Mouse (Mus musculus) MEL (cell line): ENCODE data around the gene Zfp513. TPM values are rescaled to one million over a fixed set of nuclear protein-coding genes. Genes with fewer than 3 reads are reported as not detected.

ENCODE experiments used
- DNase-seq: peaks from one replicate; pipeline ENCODE4 v3.0.0; 2011; ENCODE audit warnings: low read depth, low spot score
- H3K27ac ChIP-seq: 2 replicates; pipeline ENCODE4 v1.5.1; 2012; ENCODE audit warnings: low read depth, mild to moderate bottlenecking, control low read depth, low read length, moderate library complexity; ENCODE audit not compliant: control insufficient read depth
- H3K27me3 ChIP-seq, 2 experiments: fragments of 150-350 bp in 1 of 2; sonication (generic) in 1 of 2; 2 replicates each; pipeline ENCODE4 v1.6.1; 2012; ENCODE audit warnings: low read length in 2 of 2, mild to moderate bottlenecking in 2 of 2, improper control_type of control experiment in 1 of 2, moderate library complexity in 1 of 2; ENCODE audit not compliant: insufficient read depth in 2 of 2, control insufficient read depth in 1 of 2
- H3K36me3 ChIP-seq, 2 experiments: 2 replicates each; pipeline ENCODE4 v1.6.1; 2012 to 2014; ENCODE audit warnings: low read length in 2 of 2, improper control_type of control experiment in 1 of 2, inconsistent platforms in 1 of 2, mild to moderate bottlenecking in 1 of 2; ENCODE audit not compliant: insufficient read depth in 2 of 2, control insufficient read depth in 1 of 2
- H3K4me1 ChIP-seq, 2 experiments: fragments of 150-350 bp in 1 of 2; sonication (generic) in 1 of 2; 2 replicates each; pipeline ENCODE4 v1.6.1; 2012; ENCODE audit warnings: low read length in 2 of 2, improper control_type of control experiment in 1 of 2, mild to moderate bottlenecking in 1 of 2; ENCODE audit not compliant: insufficient read depth in 2 of 2, control insufficient read depth in 1 of 2
- H3K4me3 ChIP-seq, 2 experiments: fragments of 150-350 bp in 1 of 2; sonication (generic) in 1 of 2; 2 replicates each; pipeline ENCODE4 v1.5.1; 2012; ENCODE audit warnings: low read depth in 2 of 2, low read length in 2 of 2, mild to moderate bottlenecking in 2 of 2, moderate library complexity in 2 of 2, control low read depth in 1 of 2, improper control_type of control experiment in 1 of 2; ENCODE audit not compliant: control insufficient read depth in 1 of 2, insufficient read depth in 1 of 2
- H3K79me2 ChIP-seq: 2 replicates; pipeline ENCODE4 v1.6.1; 2012; ENCODE audit warnings: mild to moderate bottlenecking, low read length, moderate library complexity; ENCODE audit not compliant: control insufficient read depth, poor library complexity, insufficient read depth
- H3K9ac ChIP-seq: 2 replicates; pipeline ENCODE4 v1.6.1; 2012; ENCODE audit warnings: low read depth, mild to moderate bottlenecking, control low read depth, low read length, moderate library complexity; ENCODE audit not compliant: control insufficient read depth, poor library complexity, severe bottlenecking
- H3K9me3 ChIP-seq: fragments of 150-350 bp; sonication (generic); replicated peaks from 2 replicates; pipeline ENCODE4 v1.6.1; 2012; ENCODE audit warnings: mild to moderate bottlenecking, low read length, improper control_type of control experiment, moderate library complexity; ENCODE audit not compliant: insufficient read depth
- BHLHE40 ChIP-seq: IDR thresholded peaks from 2 replicates; pipeline ENCODE4 v1.6.1; 2012; ENCODE audit warnings: low read depth, mild to moderate bottlenecking, inconsistent platforms, low read length, improper control_type of control experiment, borderline replicate concordance
- CTCF ChIP-seq, 3 experiments: IDR thresholded peaks in 2 of 3; conservative IDR thresholded peaks in 1 of 3; 2 replicates each; pipeline ENCODE4 v1.5.1; 2011 to 2012; ENCODE audit warnings: low read length in 3 of 3, low read depth in 2 of 3, mild to moderate bottlenecking in 2 of 3, improper control_type of control experiment in 1 of 3, inconsistent platforms in 1 of 3, mixed read lengths in 1 of 3, moderate library complexity in 1 of 3; ENCODE audit not compliant: control insufficient read depth in 1 of 3, insufficient read depth in 1 of 3, poor library complexity in 1 of 3, severe bottlenecking in 1 of 3
- E2F4 ChIP-seq: IDR thresholded peaks from 2 replicates; pipeline ENCODE4 v1.6.1; 2011; ENCODE audit warnings: low read depth, low read length, improper control_type of control experiment, borderline replicate concordance
- EP300 ChIP-seq, 2 experiments: IDR thresholded peaks; 2 replicates each; pipeline ENCODE4 v1.6.1; 2011; ENCODE audit warnings: improper control_type of control experiment in 2 of 2, low read length in 2 of 2, low read depth in 1 of 2, mild to moderate bottlenecking in 1 of 2
- ETS1 ChIP-seq: IDR thresholded peaks from 2 replicates; pipeline ENCODE4 v1.6.1; 2012; ENCODE audit warnings: low read depth, mild to moderate bottlenecking, inconsistent platforms, low read length, improper control_type of control experiment, moderate library complexity
- GABPA ChIP-seq: IDR thresholded peaks from 2 replicates; pipeline ENCODE4 v1.6.1; 2012; ENCODE audit warnings: low read depth, mild to moderate bottlenecking, inconsistent platforms, low read length, improper control_type of control experiment, moderate library complexity
- GATA1 ChIP-seq: IDR thresholded peaks from 2 replicates; pipeline ENCODE4 v1.6.1; 2011; ENCODE audit warnings: low read depth, low read length, improper control_type of control experiment
- KAT2A ChIP-seq: conservative IDR thresholded peaks from 2 replicates; pipeline ENCODE4 v1.6.1; 2012; ENCODE audit warnings: low read depth, low read length, improper control_type of control experiment, inconsistent platforms
- MAFK ChIP-seq: IDR thresholded peaks from 2 replicates; pipeline ENCODE4 v1.6.1; 2011; ENCODE audit warnings: low read depth, mild to moderate bottlenecking, low read length, improper control_type of control experiment, borderline replicate concordance
- MAX ChIP-seq: IDR thresholded peaks from 2 replicates; pipeline ENCODE4 v1.6.1; 2011; ENCODE audit warnings: low read length, improper control_type of control experiment
- MAZ ChIP-seq: IDR thresholded peaks from 2 replicates; pipeline ENCODE4 v1.6.1; 2012; ENCODE audit warnings: low read depth, mild to moderate bottlenecking, inconsistent platforms, low read length, improper control_type of control experiment
- MEF2A ChIP-seq: IDR thresholded peaks from 2 replicates; pipeline ENCODE4 v1.6.1; 2014; ENCODE audit warnings: low read depth, mild to moderate bottlenecking, inconsistent platforms, low read length, improper control_type of control experiment; ENCODE audit not compliant: poor library complexity, insufficient replicate concordance, severe bottlenecking; ENCODE audit errors: extremely low read depth
- MXI1 ChIP-seq: IDR thresholded peaks from 2 replicates; pipeline ENCODE4 v1.6.1; 2011; ENCODE audit warnings: mild to moderate bottlenecking, low read depth, low read length, improper control_type of control experiment
- MYB ChIP-seq: IDR thresholded peaks from 2 replicates; pipeline ENCODE4 v1.6.1; 2011; ENCODE audit warnings: mild to moderate bottlenecking, low read depth, low read length, improper control_type of control experiment
- MYC ChIP-seq: IDR thresholded peaks from 2 replicates; pipeline ENCODE4 v1.6.1; 2011; ENCODE audit warnings: low read depth, mild to moderate bottlenecking, low read length, improper control_type of control experiment, moderate library complexity
- POLR2AphosphoS2 ChIP-seq: IDR thresholded peaks from 2 replicates; pipeline ENCODE4 v1.6.1; 2011; ENCODE audit warnings: low read length, improper control_type of control experiment
- POLR2AphosphoS5 ChIP-seq: IDR thresholded peaks from 2 replicates; pipeline ENCODE4 v1.6.1; 2012; ENCODE audit warnings: low read depth, borderline replicate concordance, mild to moderate bottlenecking, inconsistent platforms, low read length, moderate library complexity, mixed read lengths
- RAD21 ChIP-seq: IDR thresholded peaks from 2 replicates; pipeline ENCODE4 v1.6.1; 2011; ENCODE audit warnings: mild to moderate bottlenecking, low read depth, low read length, improper control_type of control experiment
- RCOR1 ChIP-seq: IDR thresholded peaks from 2 replicates; pipeline ENCODE4 v1.6.1; 2012; ENCODE audit warnings: low read depth, mild to moderate bottlenecking, inconsistent platforms, low read length, improper control_type of control experiment
- SIN3A ChIP-seq: IDR thresholded peaks from 2 replicates; pipeline ENCODE4 v1.6.1; 2012; ENCODE audit warnings: low read length, improper control_type of control experiment, inconsistent platforms
- SMC3 ChIP-seq: IDR thresholded peaks from 2 replicates; pipeline ENCODE4 v1.6.1; 2011; ENCODE audit warnings: low read depth, low read length, improper control_type of control experiment
- TAL1 ChIP-seq: IDR thresholded peaks from 2 replicates; pipeline ENCODE4 v1.6.1; 2012; ENCODE audit warnings: mild to moderate bottlenecking, inconsistent platforms, low read length, moderate library complexity, mixed read lengths
- TCF12 ChIP-seq: IDR thresholded peaks from 2 replicates; pipeline ENCODE4 v1.6.1; 2014; ENCODE audit warnings: low read depth, mild to moderate bottlenecking, inconsistent platforms, low read length, improper control_type of control experiment, moderate library complexity
- UBTF ChIP-seq: IDR thresholded peaks from 2 replicates; pipeline ENCODE4 v1.6.1; 2012; ENCODE audit warnings: low read depth, mild to moderate bottlenecking, inconsistent platforms, low read length, improper control_type of control experiment, moderate library complexity, borderline replicate concordance; ENCODE audit not compliant: insufficient read depth
- USF2 ChIP-seq, 2 experiments: IDR thresholded peaks; 2 replicates each; pipeline ENCODE4 v1.6.1; 2011 to 2012; ENCODE audit warnings: improper control_type of control experiment in 2 of 2, low read length in 2 of 2, borderline replicate concordance in 1 of 2, inconsistent platforms in 1 of 2, low read depth in 1 of 2, mild to moderate bottlenecking in 1 of 2; ENCODE audit not compliant: insufficient read depth in 1 of 2
- ZC3H11A ChIP-seq: IDR thresholded peaks from 2 replicates; pipeline ENCODE4 v1.6.1; 2012; ENCODE audit warnings: low read depth, mild to moderate bottlenecking, inconsistent platforms, low read length, improper control_type of control experiment
- ZKSCAN1 ChIP-seq: IDR thresholded peaks from 2 replicates; pipeline ENCODE4 v1.6.1; 2012; ENCODE audit warnings: low read depth, mild to moderate bottlenecking, inconsistent platforms, low read length, improper control_type of control experiment, moderate library complexity
- polyA plus RNA-seq, 2 experiments: library from polyadenylated mRNA; stranded (reverse) in 1 of 2; unstranded in 1 of 2; fragments of >175 nt in 1 of 2; fragments of >200 nt in 1 of 2; gene quantifications; 2 replicates each; pipeline versions ENCODE4 v1.2.1 to v1.2.4; 2012; ENCODE audit warnings: low replicate concordance in 2 of 2, low read depth in 1 of 2; ENCODE audit not compliant: insufficient read length in 2 of 2, insufficient read depth in 1 of 2, missing spikeins in 1 of 2
- total RNA-seq: library from RNA; depleted of rRNA; stranded (reverse); fragments of 300-350 nt; gene quantifications from 2 replicates; pipeline ENCODE4 v1.2.3, GENCODE M21; 2012

Zfp513 gene
- total and polyA plus RNA-seq, 3 experiments: 7.0 to 15.2 TPM; not detected in 1

- Histone ChIP-seq H3K9me3 (no peaks in the 10 kb centered on the region), H3K4me1 (peaks cover 11 to 14% of the 10 kb centered on the region in 2 experiments), H3K9ac (no peak overlapping the region), H3K4me3 (no peak overlapping the region), H3K27me3 (no peaks in the 10 kb centered on the region), H3K36me3 (peaks cover 34 to 55% of the 10 kb centered on the region in 2 experiments), H3K27ac (no peak overlapping the region), H3K79me2 (no peaks in the 10 kb centered on the region)
- no peak for TF ChIP-seq E2F4
- TF ChIP-seq RAD21: no peak
- TF ChIP-seq MAZ: no peak
- no peak for TF ChIP-seq KAT2A
- TF ChIP-seq ZKSCAN1: no peak
- TF ChIP-seq RCOR1: no peak
- no peak for TF ChIP-seq GABPA
- TF ChIP-seq CTCF (IDR thresholded peaks at IDR 0.05 in 2 of 3, conservative IDR thresholded peaks at IDR 0.05 in 1 of 3; ENCODE audit: control insufficient read depth in 1 of 3, insufficient read depth in 1 of 3, low read depth in 2 of 3, low read length in 3 of 3, poor library complexity in 1 of 3, severe bottlenecking in 1 of 3): no peak
- TF ChIP-seq MAFK: no peak
- no peak for DNase-seq
Measured at GRCm38 (mm10) chr5:31168630-31169029, 33.5 kb downstream of the Zfp513 start.

GRCm38 (mm10) chr5:31164878-31165277 lies 37.2 kb downstream of the Zfp513 start:
- H3K9me3 ChIP-seq: no peaks in the 10 kb centered on the region
- no peak overlapping the region for H3K4me3 ChIP-seq
- peak; percentile 89 for DNase-seq
- H3K27me3 ChIP-seq: no peaks in the 10 kb centered on the region
- no peaks in the 10 kb centered on the region for H3K79me2 ChIP-seq
- peaks cover 48 to 49% of the 10 kb centered on the region in 2 experiments for H3K36me3 ChIP-seq
- peak; percentile 77 for TF ChIP-seq RCOR1
- no peak for TF ChIP-seq POLR2AphosphoS5
- peak; percentile 84 for TF ChIP-seq ETS1
- TF ChIP-seq KAT2A: 0 out of 2 replicates have a peak, but pooled peaks have one; percentile 16
- 0 out of 2 replicates have a peak, but pooled peaks have one; percentile 41 for TF ChIP-seq MAZ
- TF ChIP-seq SMC3: peak; percentile 14; the same call in 1 of the 2 replicates
- 0 out of 2 replicates have a peak, but pooled peaks have one; percentile 40 for TF ChIP-seq POLR2AphosphoS2
- peak; percentile 42; the same call in 1 of the 2 replicates for TF ChIP-seq MAFK
- TF ChIP-seq TCF12: peak; percentile 76
- peak; percentile 69 for TF ChIP-seq MYB
- peak; percentile 87 for TF ChIP-seq GATA1
- no peak for TF ChIP-seq USF2 (IDR thresholded peaks at IDR 0.05; ENCODE audit: borderline replicate concordance in 1 of 2, insufficient read depth in 1 of 2, low read depth in 1 of 2, low read length in 2 of 2)
- peak; percentile 17; the same call in 1 of the 2 replicates for TF ChIP-seq MEF2A
- TF ChIP-seq SIN3A: peak; percentile 88
- TF ChIP-seq MYC: 0 out of 2 replicates have a peak, but pooled peaks have one; percentile 45
- TF ChIP-seq UBTF: no peak
- TF ChIP-seq ZKSCAN1: no peak
- TF ChIP-seq EP300 (IDR thresholded peaks at IDR 0.05; ENCODE audit: low read depth in 1 of 2, low read length in 2 of 2): peak; percentile 85 to 90
- TF ChIP-seq MXI1: peak; percentile 75
- no peak for TF ChIP-seq BHLHE40
- TF ChIP-seq TAL1: no peak
- TF ChIP-seq MAX: peak; percentile 30
- no peak for TF ChIP-seq ZC3H11A
- H3K4me1 ChIP-seq: peaks cover 20 to 22% of the 10 kb centered on the region in 2 experiments
- H3K27ac ChIP-seq: peak overlapping the region; percentile 64
- H3K9ac ChIP-seq: no peak overlapping the region
